Mouse (Mus musculus) kidney, postnatal 0 days (tissue): ENCODE data around the gene Zfp275. TPM values are rescaled to one million over a fixed set of nuclear protein-coding genes. Genes with fewer than 3 reads are reported as not detected.

Experiments used
- ATAC-seq: fragments of 200-750 bp; cut with Nextera tagmentation; replicated peaks from 2 replicates; pipeline ENCODE4 v1.8.0; 2017; ENCODE audit warnings: low read depth, moderate number of reproducible peaks, moderate TSS enrichment, moderate library complexity; ENCODE audit not compliant: low FRiP score
- DNase-seq: peaks from one replicate; pipeline ENCODE4 v3.0.0-alpha.2; 2016; ENCODE audit warnings: low spot score
- H3K27ac ChIP-seq: fragments of 300-500 bp; sonication (generic); 2 replicates; pipeline ENCODE4 v1.5.1; 2014; ENCODE audit warnings: mild to moderate bottlenecking
- H3K27me3 ChIP-seq: fragments of 300-500 bp; sonication (generic); 2 replicates; pipeline ENCODE4 v1.6.1; 2014; ENCODE audit warnings: low read length, mixed read lengths; ENCODE audit not compliant: insufficient read depth
- H3K36me3 ChIP-seq: fragments of 300-500 bp; sonication (generic); 2 replicates; pipeline ENCODE4 v1.6.1; 2014; ENCODE audit warnings: low read length, mixed read lengths; ENCODE audit not compliant: insufficient read depth
- H3K4me1 ChIP-seq: fragments of 300-500 bp; sonication (generic); replicated peaks from 2 replicates; pipeline ENCODE4 v1.6.1; 2014; ENCODE audit warnings: antibody characterized with exemption, low read length, mixed read lengths; ENCODE audit not compliant: insufficient read depth
- H3K4me2 ChIP-seq: fragments of 300-500 bp; sonication (generic); 2 replicates; pipeline ENCODE4 v1.6.1; 2014; ENCODE audit warnings: mild to moderate bottlenecking, low read length, moderate library complexity, mixed read lengths
- H3K4me3 ChIP-seq: fragments of 300-500 bp; sonication (generic); replicated peaks from 2 replicates; pipeline ENCODE4 v1.5.1; 2014; ENCODE audit warnings: low read depth, low read length
- H3K9ac ChIP-seq: fragments of 300-500 bp; sonication (generic); 2 replicates; pipeline ENCODE4 v1.6.1; 2014; ENCODE audit warnings: low read depth, low read length
- H3K9me3 ChIP-seq: fragments of 300-500 bp; sonication (generic); replicated peaks from 2 replicates; pipeline ENCODE4 v1.6.1; 2016; ENCODE audit warnings: low read length, inconsistent platforms, mixed read lengths
- CTCF ChIP-seq: IDR thresholded peaks from 2 replicates; pipeline ENCODE4 v1.5.1; 2016; ENCODE audit warnings: antibody characterized with exemption, low read depth, mild to moderate bottlenecking, moderate library complexity
- WGBS: fragments of 180-500 bp; shearing (Covaris S2); extraction: QIAGEN DNeasy Blood & Tissue Kit; methylation state at CpG from one replicate; pipeline ENCODE4 v1.1.7; 2014; 5-methylcytosine and 5-hydroxymethylcytosine counted together
- polyA plus RNA-seq: library from polyadenylated mRNA; unstranded; fragments of >200 nt; fragmentation: Nextera tagmentation; extraction: Ambion mirVana; gene quantifications from 2 replicates; pipeline ENCODE4 v1.2.1, GENCODE M21; 2015

Zfp275 gene
- polyA plus RNA-seq, 1 experiment from 2014 or later, result 5.4 TPM

DNA sequence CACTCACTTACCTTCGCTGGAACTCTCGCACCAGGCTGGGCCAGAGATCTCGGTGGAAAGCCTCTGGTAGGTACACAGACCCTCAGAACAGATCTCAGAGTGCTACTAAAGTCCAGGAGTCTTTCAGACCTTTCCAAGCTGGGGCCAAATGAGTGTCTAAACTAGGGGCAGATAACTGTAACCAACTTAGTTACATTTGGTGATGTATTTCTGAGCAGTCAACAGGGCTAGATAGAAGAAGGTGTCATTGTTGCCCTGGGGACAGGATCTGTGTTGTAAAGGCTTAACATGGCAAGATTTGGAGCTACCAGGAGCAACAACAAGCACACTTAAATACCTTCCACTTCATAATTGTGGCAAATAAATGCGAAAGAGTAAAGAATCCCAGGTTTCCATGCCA is 5.7 kb upstream of the Zfp275 start, which contains the start of gene Gm45015:
Gene Gm45015 (minus strand): TSS at position 101 of the 400 bp plus-strand sequence.
- H3K9me3 ChIP-seq, result no peaks in the 10 kb centered on the region
- no peak for TF ChIP-seq CTCF
- no peak within 1 kb of the TSS for H3K4me2 ChIP-seq
- no peak within 1 kb of the TSS for H3K4me3 ChIP-seq
- H3K36me3 ChIP-seq, result no peaks in the 10 kb centered on the region
- ATAC-seq, result no peak
- no peaks in the 10 kb centered on the region for H3K4me1 ChIP-seq
- WGBS, result 80% methylated on average over 4 of the region's 4 CpGs
- no peaks in the 10 kb centered on the region for H3K27me3 ChIP-seq
- no peak within 1 kb of the TSS for H3K9ac ChIP-seq
- DNase-seq, result no peak
- no peak within 1 kb of the TSS for H3K27ac ChIP-seq

DNA sequence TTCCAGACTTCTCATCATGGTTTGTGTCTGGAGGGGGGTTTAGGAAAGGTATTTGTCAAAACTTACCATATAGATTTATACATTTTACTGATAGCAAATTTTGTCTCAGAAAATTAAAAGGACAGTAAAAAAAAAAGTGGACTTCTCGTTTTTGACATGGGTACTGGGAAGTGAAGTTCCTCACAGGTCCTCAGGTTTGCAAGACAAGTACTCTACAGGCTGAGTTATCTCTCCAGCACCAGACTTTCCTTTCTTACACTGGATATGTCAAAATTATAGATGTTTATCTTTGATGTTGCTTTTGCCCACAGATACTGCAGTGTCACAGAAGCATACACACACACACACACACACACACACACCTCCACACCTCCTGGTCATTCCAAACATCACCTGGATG is 948 bp upstream of the Zfp275 start:
- Histone ChIP-seq H3K9ac (no peak overlapping the region), H3K4me2 (no peak overlapping the region), H3K9me3 (no peaks in the 10 kb centered on the region), H3K27me3 (no peaks in the 10 kb centered on the region), H3K27ac (no peak overlapping the region), H3K4me1 (no peaks in the 10 kb centered on the region), H3K4me3 (no peak overlapping the region), H3K36me3 (no peaks in the 10 kb centered on the region)
- WGBS, result 57% methylated on average over 1 of the region's 1 CpGs
- no peak for DNase-seq
- no peak for ATAC-seq
- no peak for TF ChIP-seq CTCF

GRCm38 (mm10) chrX:73342068-73342467 is 353 bp upstream of the Zfp275 start:
- Histone ChIP-seq H3K4me2 (peak overlapping the region; percentile 51), H3K27me3 (no peaks in the 10 kb centered on the region), H3K9ac (no peak overlapping the region), H3K4me3 (peak overlapping the region; percentile 55; the same call in 1 of the 2 replicates), H3K4me1 (no peaks in the 10 kb centered on the region), H3K9me3 (no peaks in the 10 kb centered on the region), H3K36me3 (no peaks in the 10 kb centered on the region), H3K27ac (no peak overlapping the region)
- DNase-seq, result no peak
- 36% methylated on average over 3 of the region's 3 CpGs for WGBS
- ATAC-seq, result no peak
- no peak for TF ChIP-seq CTCF

GRCm38 (mm10) chrX:73342941-73343735 is 717 bp downstream of the Zfp275 start:
- 27% methylated on average over 15 of the region's 15 CpGs for WGBS
- peak overlapping the region; percentile 54; the same call in 1 of the 2 replicates for H3K27ac ChIP-seq

DNA sequence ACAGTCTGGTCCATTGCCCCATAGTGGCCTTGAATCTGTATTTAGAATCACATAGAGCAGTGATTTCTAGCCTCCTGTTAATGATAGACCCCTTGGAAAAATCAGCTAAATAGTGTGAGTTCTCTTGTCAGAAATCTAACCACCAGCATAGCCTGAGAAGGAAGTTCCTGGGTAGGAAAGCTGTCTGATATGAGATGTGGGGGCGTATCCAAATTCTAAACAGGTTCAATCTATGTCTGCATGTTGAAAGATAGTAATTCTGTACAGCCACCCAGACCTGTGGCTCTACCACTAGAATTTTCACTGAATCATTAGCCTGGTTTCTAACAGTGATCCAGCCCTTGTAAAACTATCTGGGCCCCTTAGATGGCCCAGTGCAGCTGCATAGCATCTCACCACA is 1.4 kb downstream of the Zfp275 start:
- 61% methylated on average over 1 of the region's 1 CpGs for whole genome bisulfite sequencing
- no peaks in the 10 kb centered on the region for H3K9me3 ChIP-seq
- no peaks in the 10 kb centered on the region for H3K27me3 ChIP-seq
- H3K36me3 ChIP-seq, result no peaks in the 10 kb centered on the region
- TF ChIP-seq CTCF, result no peak
- no peak overlapping the region for H3K9ac ChIP-seq
- no peak overlapping the region for H3K4me3 ChIP-seq
- DNase-seq (no peak), ATAC-seq (no peak)
- H3K4me2 ChIP-seq, result no peak overlapping the region
- H3K4me1 ChIP-seq, result no peaks in the 10 kb centered on the region
- H3K27ac ChIP-seq, result no peak overlapping the region

More at GRCm38 (mm10) chrX:73342941-73343735, 717 bp downstream of the Zfp275 start:
- Histone ChIP-seq H3K4me3 (peak overlapping the region; percentile 55), H3K9ac (peak overlapping the region; percentile 71), H3K27me3 (no peaks in the 10 kb centered on the region), H3K9me3 (no peaks in the 10 kb centered on the region), H3K4me2 (peak overlapping the region; percentile 51), H3K4me1 (no peaks in the 10 kb centered on the region), H3K36me3 (no peaks in the 10 kb centered on the region)
- peak; percentile 59; the same call in 1 of the 2 replicates for ATAC-seq
- peak; percentile 0 for DNase-seq
- no peak for TF ChIP-seq CTCF

GRCm38 (mm10) chrX:73344346-73344745 is 1.9 kb downstream of the Zfp275 start:
- H3K9ac ChIP-seq, result no peak overlapping the region
- TF ChIP-seq CTCF, result no peak
- H3K27ac ChIP-seq, result no peak overlapping the region
- H3K27me3 ChIP-seq, result no peaks in the 10 kb centered on the region
- no peaks in the 10 kb centered on the region for H3K9me3 ChIP-seq
- DNase-seq (no peak), ATAC-seq (no peak)
- no peaks in the 10 kb centered on the region for H3K36me3 ChIP-seq
- no peak overlapping the region for H3K4me3 ChIP-seq
- H3K4me1 ChIP-seq, result no peaks in the 10 kb centered on the region
- WGBS, result 55% methylated on average over 1 of the region's 1 CpGs
- no peak overlapping the region for H3K4me2 ChIP-seq

GRCm38 (mm10) chrX:73356163-73356562 is 13.7 kb downstream of the Zfp275 start:
- no peak overlapping the region for H3K27ac ChIP-seq
- no peak overlapping the region for H3K4me2 ChIP-seq
- ATAC-seq (no peak), DNase-seq (no peak)
- no peaks in the 10 kb centered on the region for H3K27me3 ChIP-seq
- no peak overlapping the region for H3K9ac ChIP-seq
- no peak for TF ChIP-seq CTCF
- H3K4me1 ChIP-seq, result no peaks in the 10 kb centered on the region
- no peaks in the 10 kb centered on the region for H3K9me3 ChIP-seq
- no peak overlapping the region for H3K4me3 ChIP-seq
- WGBS, result 90% methylated on average over 2 of the region's 2 CpGs
- H3K36me3 ChIP-seq, result peaks cover 16% of the 10 kb centered on the region; the same call in 1 of the 2 replicates
